Mouse (Mus musculus) intestine, postnatal 0 days (tissue): ENCODE data around the gene Bsn. TPM values are rescaled to one million over a fixed set of nuclear protein-coding genes. Genes with fewer than 3 reads are reported as not detected.
"Not testable (repeated sequence)": the region's sequence is repeated elsewhere in the genome, so short reads cannot be mapped to it uniquely, and the experiment has no call there.

Experiments
- ATAC-seq: fragments of 200-750 bp; cut with Nextera tagmentation; 2 replicates; pipeline ENCODE4 v1.8.0; 2017; ENCODE audit warnings: mild to moderate bottlenecking, moderate TSS enrichment, moderate library complexity
- H3K27ac ChIP-seq: fragments of 300-500 bp; sonication (generic); 2 replicates; pipeline ENCODE4 v1.5.1; 2014; ENCODE audit warnings: mild to moderate bottlenecking, low read depth, low read length, moderate library complexity
- H3K27me3 ChIP-seq: fragments of 300-500 bp; sonication (generic); replicated peaks from 2 replicates; pipeline ENCODE4 v1.6.1; 2014; ENCODE audit warnings: low read length, mixed read lengths; ENCODE audit not compliant: control insufficient read depth, insufficient read depth
- H3K36me3 ChIP-seq: fragments of 300-500 bp; sonication (generic); 2 replicates; pipeline ENCODE4 v1.6.1; 2014; ENCODE audit warnings: mild to moderate bottlenecking, moderate library complexity; ENCODE audit not compliant: control insufficient read depth, insufficient read depth
- H3K4me1 ChIP-seq: fragments of 300-500 bp; sonication (generic); replicated peaks from 2 replicates; pipeline ENCODE4 v1.6.1; 2014; ENCODE audit warnings: antibody characterized with exemption, low read length, mixed read lengths; ENCODE audit not compliant: control insufficient read depth, insufficient read depth
- H3K4me2 ChIP-seq: fragments of 300-500 bp; sonication (generic); replicated peaks from 2 replicates; pipeline ENCODE4 v1.6.1; 2014; ENCODE audit warnings: low read depth, mild to moderate bottlenecking, moderate library complexity
- H3K4me3 ChIP-seq: fragments of 300-500 bp; sonication (generic); 2 replicates; pipeline ENCODE4 v1.5.1; 2014; ENCODE audit warnings: low read depth, low read length
- H3K9ac ChIP-seq: fragments of 300-500 bp; sonication (generic); 2 replicates; pipeline ENCODE4 v1.6.1; 2014; ENCODE audit warnings: mild to moderate bottlenecking, low read depth, low read length
- H3K9me3 ChIP-seq: fragments of 300-500 bp; sonication (generic); 2 replicates; pipeline ENCODE4 v1.6.1; 2016; ENCODE audit warnings: mixed run types; ENCODE audit not compliant: control insufficient read depth
- CTCF ChIP-seq: sonication (generic); IDR thresholded peaks from 2 replicates; pipeline ENCODE4 v1.5.1; 2016; ENCODE audit warnings: low read depth, mild to moderate bottlenecking, control low read depth, antibody characterized with exemption, moderate library complexity
- WGBS: fragments of 180-500 bp; shearing (Covaris S2); extraction: QIAGEN DNeasy Blood & Tissue Kit; methylation state at CpG from one replicate; pipeline ENCODE4 v1.1.7; 2014; 5-methylcytosine and 5-hydroxymethylcytosine counted together
- polyA plus RNA-seq: library from polyadenylated mRNA; unstranded; fragments of >200 nt; fragmentation: Nextera tagmentation; extraction: Ambion mirVana; gene quantifications from 2 replicates; pipeline ENCODE4 v1.2.1, GENCODE M21; 2015

Gene Bsn
- polyA plus RNA-seq, 1 experiment from 2014 or later: 1.6 TPM

DNA sequence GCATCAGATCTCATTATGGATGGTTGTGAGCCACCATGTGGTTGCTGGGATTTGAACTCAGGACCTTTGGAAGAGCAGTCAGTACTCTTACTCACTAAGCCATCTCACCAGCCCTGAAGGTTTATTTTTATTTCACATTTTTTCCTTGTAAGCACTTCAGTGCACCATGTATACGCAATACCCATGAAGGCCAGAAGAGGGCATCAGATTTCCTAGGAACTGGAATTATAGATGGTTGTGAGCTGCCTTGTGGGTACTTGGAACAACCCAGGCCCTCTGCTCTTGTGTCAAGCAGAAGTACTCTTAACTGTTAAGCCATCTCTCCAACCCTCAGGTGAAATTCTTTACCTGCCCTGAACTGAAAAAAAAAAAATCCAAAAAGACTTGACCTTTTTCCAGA is 54.0 kb downstream of the Bsn start:
- H3K27me3 ChIP-seq: no peaks in the 10 kb centered on the region
- TF ChIP-seq CTCF: peak; percentile 69
- H3K9me3 ChIP-seq: no peaks in the 10 kb centered on the region
- H3K27ac ChIP-seq: no peak overlapping the region
- no peaks in the 10 kb centered on the region for H3K36me3 ChIP-seq
- no peak overlapping the region for H3K9ac ChIP-seq
- no peak for ATAC-seq
- 70% methylated on average over 1 of the region's 1 CpGs for WGBS
- H3K4me3 ChIP-seq: no peak overlapping the region
- no peak overlapping the region for H3K4me2 ChIP-seq
- H3K4me1 ChIP-seq: no peaks in the 10 kb centered on the region

DNA sequence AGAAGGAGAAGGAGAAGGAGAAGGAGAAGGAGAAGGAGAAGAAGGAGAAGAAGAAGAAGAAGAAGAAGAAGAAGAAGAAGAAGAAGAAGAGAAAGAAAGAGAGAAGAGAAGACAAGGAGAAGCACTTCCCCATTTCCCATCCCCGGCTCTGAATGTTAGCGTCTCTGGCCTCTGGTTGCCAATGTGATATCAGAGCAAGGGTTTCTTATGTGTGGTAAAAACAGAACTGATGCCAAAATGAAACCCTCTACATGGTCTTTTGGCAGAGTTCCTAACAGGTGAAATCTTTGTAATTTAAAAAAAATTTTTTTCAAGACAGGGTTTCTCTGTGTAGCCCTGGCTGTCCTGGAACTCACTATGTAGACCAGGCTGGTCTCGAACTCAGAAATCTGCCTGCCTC is 54.5 kb downstream of the Bsn start:
- not testable (repeated sequence) for H3K4me1 ChIP-seq, ATAC-seq, H3K4me3 ChIP-seq, H3K27ac ChIP-seq, H3K9ac ChIP-seq, H3K27me3 ChIP-seq, H3K36me3 ChIP-seq, H3K4me2 ChIP-seq, H3K9me3 ChIP-seq
- 89% methylated on average over 3 of the region's 3 CpGs for WGBS

DNA sequence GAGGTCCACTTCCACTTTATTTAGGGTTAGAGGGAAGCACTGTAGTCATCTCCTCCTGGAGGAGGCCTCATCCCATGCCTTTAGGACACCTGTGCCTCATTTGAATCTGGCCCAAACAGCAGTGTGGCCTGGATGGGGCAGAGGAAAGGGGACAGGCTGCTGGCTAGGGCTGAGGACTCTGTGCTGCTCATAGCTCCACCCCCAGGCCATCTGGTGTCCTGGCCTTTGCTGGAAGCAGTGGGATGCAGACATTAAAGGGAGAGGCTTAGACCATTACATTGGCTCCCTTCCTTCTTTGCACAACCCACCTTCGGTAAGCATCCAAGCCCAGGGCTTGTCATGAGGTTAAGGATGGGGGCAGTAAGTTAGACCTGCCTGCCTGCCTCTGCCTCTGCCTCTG is 56.7 kb downstream of the Bsn start:
- H3K4me3 ChIP-seq: no peak overlapping the region
- H3K4me2 ChIP-seq: no peak overlapping the region
- H3K9me3 ChIP-seq: no peaks in the 10 kb centered on the region
- no peaks in the 10 kb centered on the region for H3K36me3 ChIP-seq
- H3K9ac ChIP-seq: no peak overlapping the region
- no peak for ATAC-seq
- 55% methylated on average over 1 of the region's 1 CpGs for WGBS
- no peaks in the 10 kb centered on the region for H3K4me1 ChIP-seq
- H3K27me3 ChIP-seq: no peaks in the 10 kb centered on the region
- no peak overlapping the region for H3K27ac ChIP-seq
- TF ChIP-seq CTCF: 0 out of 2 replicates have a peak, but pooled peaks have one; percentile 10

DNA sequence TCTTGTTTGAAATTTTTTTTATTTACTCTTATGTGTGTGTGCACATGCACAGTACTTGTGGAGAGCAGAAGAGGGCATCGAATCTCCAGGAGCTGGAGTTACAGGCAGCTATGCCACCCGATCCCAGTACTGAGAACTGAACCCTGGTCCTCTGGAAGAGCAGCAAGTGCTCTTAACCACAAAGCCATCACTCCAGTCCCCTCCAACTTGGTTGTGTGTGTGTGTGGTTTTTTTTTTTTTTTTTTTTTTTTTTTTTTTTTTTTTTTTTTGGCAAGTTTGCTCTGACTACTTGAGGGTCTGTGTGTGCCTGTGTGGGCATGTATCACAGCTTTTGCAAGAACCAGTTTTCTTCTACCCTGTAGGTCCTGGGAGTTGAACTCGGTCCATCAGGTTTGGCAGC is 57.8 kb downstream of the Bsn start:
- no peak for ATAC-seq
- H3K27ac ChIP-seq: no peak overlapping the region
- H3K36me3 ChIP-seq: no peaks in the 10 kb centered on the region
- no peaks in the 10 kb centered on the region for H3K27me3 ChIP-seq
- 94% methylated on average over 3 of the region's 3 CpGs for WGBS
- no peak overlapping the region for H3K9ac ChIP-seq
- no peak for TF ChIP-seq CTCF
- H3K9me3 ChIP-seq: no peaks in the 10 kb centered on the region
- H3K4me3 ChIP-seq: no peak overlapping the region
- H3K4me2 ChIP-seq: no peak overlapping the region
- H3K4me1 ChIP-seq: no peaks in the 10 kb centered on the region

DNA sequence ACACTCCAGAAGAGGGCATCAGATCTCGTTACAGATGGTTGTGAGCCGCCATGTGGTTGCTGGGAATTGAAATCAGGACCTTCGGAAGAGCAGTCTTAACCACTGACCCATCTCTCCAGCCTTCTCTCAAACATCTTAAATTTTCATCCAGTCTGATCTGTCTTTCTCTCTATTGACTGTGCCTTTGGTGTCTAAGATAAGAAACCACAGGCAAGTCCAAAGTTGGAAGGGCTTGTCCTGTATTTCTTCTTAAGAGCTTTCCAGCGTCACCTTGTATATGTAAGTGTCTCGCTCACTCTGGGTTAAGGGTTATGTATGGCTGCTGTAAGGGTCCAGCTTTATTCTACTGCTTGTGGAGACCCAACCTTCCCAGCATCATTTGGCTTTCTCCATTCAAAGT is 58.7 kb downstream of the Bsn start:
- ATAC-seq: no peak
- H3K4me3 ChIP-seq: no peak overlapping the region
- 81% methylated on average over 5 of the region's 5 CpGs for WGBS
- no peaks in the 10 kb centered on the region for H3K36me3 ChIP-seq
- 0 out of 2 replicates have a peak, but pooled peaks cover under 1% of the 10 kb centered on the region for H3K4me1 ChIP-seq
- H3K9me3 ChIP-seq: no peaks in the 10 kb centered on the region
- H3K27me3 ChIP-seq: no peaks in the 10 kb centered on the region
- no peak for TF ChIP-seq CTCF
- H3K4me2 ChIP-seq: no peak overlapping the region
- no peak overlapping the region for H3K27ac ChIP-seq
- no peak overlapping the region for H3K9ac ChIP-seq

DNA sequence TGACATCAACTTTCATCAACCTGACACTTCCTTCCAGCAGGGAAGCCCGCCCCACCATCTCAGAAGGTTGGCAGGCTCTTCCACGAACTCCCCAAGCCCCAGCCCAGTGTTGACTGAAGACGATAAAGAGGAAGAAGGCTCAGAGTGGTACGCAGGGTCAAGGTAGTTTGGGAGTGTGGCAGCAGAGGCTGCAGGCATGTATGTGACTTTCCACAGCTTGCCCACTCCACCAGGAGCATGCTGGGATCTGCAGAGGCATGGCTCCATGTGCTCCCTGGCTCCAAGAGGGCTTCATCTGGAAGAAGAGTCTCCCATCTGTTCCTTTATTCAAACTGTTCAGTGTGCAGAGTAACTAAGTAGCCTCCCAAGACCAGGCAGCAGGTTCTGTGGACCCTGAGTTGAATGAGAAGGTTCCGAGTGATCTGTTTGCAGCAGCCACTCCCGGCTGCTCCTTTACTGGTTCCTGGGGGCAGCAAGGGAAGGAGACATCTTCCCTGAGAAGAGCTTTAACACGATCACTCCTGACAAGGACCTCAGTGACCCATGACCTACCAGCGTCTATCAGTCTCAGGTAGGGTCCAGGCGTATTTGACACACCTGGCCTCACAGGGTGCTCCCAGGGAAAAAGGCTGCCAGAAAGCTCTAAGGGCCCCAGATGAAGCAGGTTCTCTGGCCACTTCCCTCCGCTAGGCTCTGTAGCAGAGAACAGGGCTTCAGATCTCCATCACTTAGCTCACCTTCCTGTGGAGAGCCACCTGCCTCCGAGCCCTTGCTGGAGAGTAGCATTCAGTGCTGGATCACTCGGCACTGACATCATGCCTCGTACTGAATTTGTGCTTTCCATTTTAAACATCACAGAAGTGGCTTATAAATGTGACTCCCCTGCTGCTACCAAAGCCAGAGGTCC is 60.9 kb downstream of the Bsn start:
- 79% methylated on average over 13 of the region's 13 CpGs for WGBS
- no peak overlapping the region for H3K4me2 ChIP-seq
- no peaks in the 10 kb centered on the region for H3K36me3 ChIP-seq
- no peaks in the 10 kb centered on the region for H3K9me3 ChIP-seq
- H3K9ac ChIP-seq: no peak overlapping the region
- H3K4me3 ChIP-seq: no peak overlapping the region
- ATAC-seq: no peak
- no peaks in the 10 kb centered on the region for H3K27me3 ChIP-seq
- peaks cover 11% of the 10 kb centered on the region; the same call in 1 of the 2 replicates for H3K4me1 ChIP-seq
- H3K27ac ChIP-seq: no peak overlapping the region
- TF ChIP-seq CTCF: no peak
